19 mouse cellular contexts compared by ENCODE assay signal in genomic region chr2:173036611-173037010, GRCm38 (mm10). TPM values are rescaled to one million over a fixed set of nuclear protein-coding genes. Genes with fewer than 3 reads are reported as not detected.
DNase-seq lines count a peak whose midpoint lies in the region; ATAC-seq and TF ChIP-seq lines count a peak whose summit lies in the region.
"Had no signal": no experiment of that assay in that cellular context is flagged by ENCODE, and none has a peak within 500 bp of the region (broad histone marks: within the 10 kb centered on the region; RNA-seq: fewer than 3 reads in every experiment).

No protein-coding gene starts in this region.

- TF ChIP-seq EP300 in CH12.LX (IDR thresholded peaks at IDR 0.05; ENCODE audit: low read length): no peak
- peak; percentile 14; the same call in 1 of the 2 replicates for TF ChIP-seq EP300 in liver, embryonic 14.5 days (IDR thresholded peaks at IDR 0.05; ENCODE audit: low read depth)

- no peak overlapping the region; the same call in 1 of the 2 replicates for H3K9ac ChIP-seq in heart, embryonic 13.5 days
- no peak overlapping the region for H3K9ac ChIP-seq in CH12.LX (ENCODE audit: insufficient read depth, low read depth)
- H3K9ac ChIP-seq in liver, embryonic 14.5 days (replicated peaks): peak overlapping the region; percentile 64
- H3K9ac ChIP-seq: forebrain, embryonic 13.5 days; kidney, embryonic 15.5 days had no signal

- H3K4me2 ChIP-seq in heart, embryonic 13.5 days: peak overlapping the region; percentile 76
- H3K4me2 ChIP-seq in CH12.LX (ENCODE audit: insufficient read depth, low read depth, poor library complexity, severe bottlenecking): no peak overlapping the region
- H3K4me2 ChIP-seq in liver, embryonic 14.5 days (ENCODE audit: low read depth): peak overlapping the region; percentile 58
- H3K4me2 ChIP-seq: forebrain, embryonic 13.5 days; kidney, embryonic 15.5 days had no signal

- DNase-seq in heart, adult 8-10 months (ENCODE audit: low spot score): no peak
- no peak for DNase-seq in CH12.LX (ENCODE audit: extremely low read depth)
- peak; percentile 61 for DNase-seq in c-Kit-positive CD71-positive TER-119-positive erythroid progenitor cells, embryonic 14.5 days (ENCODE audit: low spot score)
- peak in 1 of 3 experiments; percentile 58 for DNase-seq in liver, embryonic 14.5 days (ENCODE audit: low read depth in 3 of 3, low spot score in 3 of 3)
- DNase-seq in gastrocnemius, postnatal 10 days: no peak
- no peak for DNase-seq in right cerebral cortex, postnatal 25 days
- DNase-seq: cerebellum, adult 8-10 months; gastrocnemius, postnatal 14 days; heart, postnatal 10 days; spleen, adult 18-20 months had no signal

- dilution Hi-C loops in CH12.LX (cut with MboI; ENCODE audit: extremely low pct_ligation_motif_present, extremely low pct_unique_long_range_greater_than_20kb, low sequenced_read_pairs): no loop called here

- no peak for ATAC-seq in heart, embryonic 13.5 days (ENCODE audit: extremely low read depth, insufficient number of reproducible peaks, low FRiP score, low TSS enrichment)
- ATAC-seq in liver, embryonic 14.5 days (ENCODE audit: insufficient read depth): no peak
- ATAC-seq: CD4-positive, CD25-positive, alpha-beta regulatory T cell, adult 4 months; forebrain, embryonic 13.5 days; Patski had no signal

- H3K4me3 ChIP-seq in heart, embryonic 13.5 days: peak overlapping the region; percentile 19; the same call in 1 of the 2 replicates
- H3K4me3 ChIP-seq in CH12.LX (replicated peaks in 1 of 3; ENCODE audit: low read depth in 2 of 3, low read length in 2 of 3, poor library complexity in 1 of 3): no peak overlapping the region
- H3K4me3 ChIP-seq in liver, embryonic 14.5 days (ENCODE audit: insufficient read depth in 1 of 2, low read depth in 2 of 2, low read length in 2 of 2): peak overlapping the region in 1 of 2 experiments; percentile 11; a peak in 1 of 4 replicates
- H3K4me3 ChIP-seq: forebrain, embryonic 13.5 days; kidney, embryonic 15.5 days; left cerebral cortex, adult 2 months had no signal

- TF ChIP-seq CTCF in CH12.LX (conservative IDR thresholded peaks at IDR 0.05 in 1 of 2, IDR thresholded peaks at IDR 0.05 in 1 of 2; ENCODE audit: low read depth in 2 of 2, low read length in 2 of 2): peak in 1 of 2 experiments; percentile 27; a peak in 1 of 4 replicates
- peak; percentile 64 for TF ChIP-seq CTCF in liver, embryonic 14.5 days (IDR thresholded peaks at IDR 0.05; ENCODE audit: low read depth)

- WGBS in heart, embryonic 13.5 days: 45% methylated on average over 4 of the region's 4 CpGs
- WGBS in liver, embryonic 14.5 days (ENCODE audit: insufficient replicate concordance): 9% methylated on average over 4 of the region's 4 CpGs

- peaks cover 49% of the 10 kb centered on the region for H3K4me1 ChIP-seq in heart, embryonic 13.5 days
- peaks cover 4 to 39% of the 10 kb centered on the region in 2 experiments; a peak in 3 of 4 replicates for H3K4me1 ChIP-seq in CH12.LX (ENCODE audit: control insufficient read depth in 1 of 2, insufficient read depth in 2 of 2)
- peaks cover 82 to 91% of the 10 kb centered on the region in 2 experiments for H3K4me1 ChIP-seq in liver, embryonic 14.5 days (replicated peaks; ENCODE audit: control insufficient read depth in 2 of 2, insufficient read depth in 2 of 2, low read length in 1 of 2)
- H3K4me1 ChIP-seq: forebrain, embryonic 13.5 days; kidney, embryonic 15.5 days had no signal

- H3K27ac ChIP-seq in heart, embryonic 13.5 days (replicated peaks): peak overlapping the region; percentile 76
- no peak overlapping the region for H3K27ac ChIP-seq in CH12.LX (ENCODE audit: insufficient read depth, low read depth)
- peak overlapping the region; percentile 100 for H3K27ac ChIP-seq in liver, embryonic 14.5 days
- H3K27ac ChIP-seq: forebrain, embryonic 13.5 days; kidney, embryonic 15.5 days; left cerebral cortex, adult 2 months; macrophage had no signal

- H3K79me2 ChIP-seq in CH12.LX (replicated peaks; ENCODE audit: control insufficient read depth, extremely low read depth, insufficient read depth, poor library complexity, severe bottlenecking): no peaks in the 10 kb centered on the region

- H3K9me3 ChIP-seq in heart, embryonic 13.5 days: no peaks in the 10 kb centered on the region
- no peaks in the 10 kb centered on the region for H3K9me3 ChIP-seq in CH12.LX (replicated peaks; ENCODE audit: low read length)
- no peaks in the 10 kb centered on the region for H3K9me3 ChIP-seq in liver, embryonic 14.5 days (ENCODE audit: control insufficient read depth, low read length)
- H3K9me3 ChIP-seq: forebrain, embryonic 13.5 days; kidney, embryonic 15.5 days had no signal

- in situ Hi-C loops in CH12.LX (cut with MboI; ENCODE audit: low pct_ligation_motif_present, low pct_unique_long_range_greater_than_20kb, low sequenced_read_pairs): no loop called here

- no peak for TF ChIP-seq POLR2A in CH12.LX (IDR thresholded peaks at IDR 0.05; ENCODE audit: low read depth, low read length)

- H3K36me3 ChIP-seq in heart, embryonic 13.5 days: peaks cover 43% of the 10 kb centered on the region
- peaks cover 40 to 65% of the 10 kb centered on the region in 2 experiments for H3K36me3 ChIP-seq in CH12.LX (replicated peaks in 1 of 2; ENCODE audit: control insufficient read depth in 1 of 2, insufficient read depth in 1 of 2, low read length in 1 of 2)
- H3K36me3 ChIP-seq in liver, embryonic 14.5 days (replicated peaks; ENCODE audit: control insufficient read depth, insufficient read depth, low read depth): peaks cover 47% of the 10 kb centered on the region

- TF ChIP-seq RAD21 in CH12.LX (IDR thresholded peaks at IDR 0.05; ENCODE audit: low read depth, low read length): peak; percentile 2

- H3K27me3 ChIP-seq in heart, embryonic 13.5 days (replicated peaks): no peaks in the 10 kb centered on the region
- no peaks in the 10 kb centered on the region for H3K27me3 ChIP-seq in CH12.LX (replicated peaks)
- H3K27me3 ChIP-seq in liver, embryonic 14.5 days (ENCODE audit: control insufficient read depth, insufficient read depth, low read length): no peaks in the 10 kb centered on the region
- H3K27me3 ChIP-seq: forebrain, embryonic 13.5 days; kidney, embryonic 15.5 days; Patski had no signal

TF ChIP-seq in CH12.LX, 34 proteins besides CTCF, POLR2A, EP300 and RAD21:
- TF ChIP-seq SMC3 (IDR thresholded peaks at IDR 0.05; ENCODE audit: low read depth, low read length) (peak; percentile 23), UBTF (IDR thresholded peaks at IDR 0.05; ENCODE audit: low read depth, low read length) (no peak), ZMIZ1 (IDR thresholded peaks at IDR 0.05; ENCODE audit: low read depth, low read length) (no peak)

RNA-seq across cellular contexts. Expression of gene Rbm38, which starts 16.3 kb away (rescaled TPM):
- polyA plus RNA-seq in heart, embryonic 13.5 days (2015; fragmentation: Nextera tagmentation; extraction: Ambion mirVana): 116 and 121 TPM in 2 replicates
- total RNA-seq in heart, adult 8-10 months (2022): 100 to 1,000 TPM; 143 to 197 (median 166) TPM
- total RNA-seq in CH12.LX (2012; rRNA removed) (19.4 and 20.7 TPM in 2 replicates), CH12.LX (2014; rRNA removed) (11.3 and 14.4 TPM in 2 replicates)
- polyA plus RNA-seq in CH12.LX (2012; ENCODE audit: insufficient read length, low read depth): 83.9 and 85.4 TPM in 2 replicates
- 274 and 315 TPM in 2 replicates for polyA plus RNA-seq in liver, embryonic 14.5 days (2012; rRNA removed)
- 270 and 320 TPM in 2 replicates for polyA plus RNA-seq in liver, embryonic 14.5 days (2014; fragmentation: Nextera tagmentation; extraction: Ambion mirVana)
- total RNA-seq in gastrocnemius, postnatal 10 days (2021): 100 to 1,000 TPM; 121 to 129 TPM

RNA-seq across cellular contexts. Expression of gene Rae1, which starts 36.7 kb away (rescaled TPM):
- polyA plus RNA-seq in heart, embryonic 13.5 days (2015; fragmentation: Nextera tagmentation; extraction: Ambion mirVana): 94.7 and 106 TPM in 2 replicates
- total RNA-seq in heart, adult 8-10 months (2022): 10 to 100 TPM; 20.2 to 24.8 (median 23.0) TPM
- total RNA-seq in CH12.LX (2012; rRNA removed) (86.3 and 97.7 TPM in 2 replicates), CH12.LX (2014; rRNA removed) (114 and 115 TPM in 2 replicates)
- polyA plus RNA-seq in CH12.LX (2012; ENCODE audit: insufficient read length, low read depth): 86.1 and 95.0 TPM in 2 replicates
- polyA plus RNA-seq in liver, embryonic 14.5 days (2012; rRNA removed): 39.4 and 45.9 TPM in 2 replicates
- polyA plus RNA-seq in liver, embryonic 14.5 days (2014; fragmentation: Nextera tagmentation; extraction: Ambion mirVana): 65.3 and 71.1 TPM in 2 replicates
- total RNA-seq in gastrocnemius, postnatal 10 days (2021): 10 to 100 TPM; 27.9 to 31.5 TPM

RNA-seq across cellular contexts. Expression of gene Spo11, which starts 59.1 kb away (rescaled TPM):
- 0.11 and 0.23 TPM in 2 replicates for polyA plus RNA-seq in heart, embryonic 13.5 days (2015; fragmentation: Nextera tagmentation; extraction: Ambion mirVana)
- total RNA-seq in heart, adult 8-10 months (2022): not detected
- total RNA-seq in CH12.LX (2012; rRNA removed): 0.13 and 0.34 TPM in 2 replicates
- total RNA-seq in CH12.LX (2014; rRNA removed): not detected in 2 replicates
- polyA plus RNA-seq in CH12.LX (2012; ENCODE audit: insufficient read length, low read depth): 0.08 and 0.16 TPM in 2 replicates
- 0.01 and 0.03 TPM in 2 replicates for polyA plus RNA-seq in liver, embryonic 14.5 days (2012; rRNA removed)
- polyA plus RNA-seq in liver, embryonic 14.5 days (2014; fragmentation: Nextera tagmentation; extraction: Ambion mirVana): not detected in 2 replicates
- total RNA-seq in gastrocnemius, postnatal 10 days (2021): not detected
- total RNA-seq: heart, postnatal 10 days; layer of hippocampus, adult 18-20 months had no signal
- polyA plus RNA-seq: liver, adult 2 months; macrophage had no signal

Comparison
In these comparisons a context has a peak if more than half of its experiments do, and no peak if none do; other contexts are left out.
1. RNA of gene Rbm38, which starts 16.3 kb away (total RNA-seq): 143 to 197 TPM in heart, adult 8-10 months and 121 to 129 TPM in gastrocnemius, postnatal 10 days; 11.3 to 20.7 TPM in CH12.LX; every median in the first group is over 4 times any median in the second.